Mouse (Mus musculus): ENCODE results near the gene Gm12394. TPM values are rescaled to one million over a fixed set of nuclear protein-coding genes. Genes with fewer than 3 reads are reported as not detected.
"Not testable (repeated sequence)": the region's sequence is repeated elsewhere in the genome, so short reads cannot be mapped to it uniquely, and the experiment has no call there.

The Gm12394 gene
- polyA plus RNA-seq, 2 experiments from 2014 or later = not detected

- ATAC-seq = not testable (repeated sequence)
Observed at GRCm38 (mm10) chr4:42853788-42854187, 2.8 kb downstream of the Gm12394 start, which contains the start of gene Fam205a1. Gene Fam205a1 (minus strand): TSS chr4:42853888.

GRCm38 (mm10) chr4:42773893-42774292 lies 82.7 kb downstream of the Gm12394 start, which contains the start of gene Ccl21a:
Gene Ccl21a (minus strand): TSS chr4:42773993.
- not testable (repeated sequence) for ATAC-seq

- not testable (repeated sequence) for ATAC-seq
Observed at GRCm38 (mm10) chr4:42756477-42756876, 100.1 kb downstream of the Gm12394 start, which contains the start of gene Ccl19. Gene Ccl19 (minus strand): TSS chr4:42756577.

GRCm38 (mm10) chr4:42735245-42735644 lies 121.3 kb downstream of the Gm12394 start, which contains the start of gene 4930578G10Rik:
Gene 4930578G10Rik (plus strand): TSS chr4:42735545.
- not testable (repeated sequence) for ATAC-seq

Other genes starting within 250 kb of the Gm12394 start
- gene Gm10591, start 244.6 kb downstream of the Gm12394 start, polyA plus RNA-seq (2017; shearing (Covaris generic)) = not detected
- gene Gm2564, start 227.1 kb downstream of the Gm12394 start, polyA plus RNA-seq (2017; shearing (Covaris generic)) = not detected
- not detected for gene Ccl27b, start 201.5 kb downstream of the Gm12394 start, polyA plus RNA-seq (2017; shearing (Covaris generic))
- gene Il11ra2, start 194.9 kb downstream of the Gm12394 start, polyA plus RNA-seq (2017; shearing (Covaris generic)) = not detected
- not detected for gene 4930578G10Rik, start 121.2 kb downstream of the Gm12394 start, polyA plus RNA-seq (2017; shearing (Covaris generic))
- not detected for gene Ccl19, start 100.2 kb downstream of the Gm12394 start, polyA plus RNA-seq (2017; shearing (Covaris generic))
- gene Ccl21a, start 82.8 kb downstream of the Gm12394 start, polyA plus RNA-seq (2017; shearing (Covaris generic)) = not detected
- gene Fam205a1, start 2.9 kb downstream of the Gm12394 start, polyA plus RNA-seq (2017; shearing (Covaris generic)) = not detected
- gene Fam205c, start 17.5 kb upstream of the Gm12394 start, polyA plus RNA-seq (2017; shearing (Covaris generic)) = not detected
- under 1 TPM in 1 of 2 experiments, not detected in 1; 0.14 TPM for gene Phf24, start 59.9 kb upstream of the Gm12394 start, polyA plus RNA-seq (2017; shearing (Covaris generic))
- 1 to 10 TPM; 6.0 to 7.2 TPM for gene Dnajb5, start 93.0 kb upstream of the Gm12394 start, polyA plus RNA-seq (2017; shearing (Covaris generic))
- under 1 TPM in 1 of 2 experiments, not detected in 1; 0.25 TPM for gene 1700022I11Rik, start 112.8 kb upstream of the Gm12394 start, polyA plus RNA-seq (2017; shearing (Covaris generic))
- gene Vcp, start 143.7 kb upstream of the Gm12394 start, polyA plus RNA-seq (2017; shearing (Covaris generic)) = 100 to 1,000 TPM; 146 TPM
- gene Fancg, start 153.7 kb upstream of the Gm12394 start, polyA plus RNA-seq (2017; shearing (Covaris generic)) = 10 to 100 TPM; 16.5 to 27.4 TPM
- gene Pigo, start 169.0 kb upstream of the Gm12394 start, polyA plus RNA-seq (2017; shearing (Covaris generic)) = 10 to 100 TPM; 14.1 to 14.6 TPM
- gene Stoml2, start 174.9 kb upstream of the Gm12394 start, polyA plus RNA-seq (2017; shearing (Covaris generic)) = 100 to 1,000 TPM; 119 to 161 TPM
- gene Fam214b, start 189.4 kb upstream of the Gm12394 start, polyA plus RNA-seq (2017; shearing (Covaris generic)) = 1 to 10 TPM; 2.9 to 4.0 TPM
- gene Unc13b, start 202.2 kb upstream of the Gm12394 start, polyA plus RNA-seq (2017; shearing (Covaris generic)) = under 1 TPM in 1 of 2 experiments, not detected in 1; 0.08 TPM

Data from activated CD4-positive, CD25-positive, alpha-beta regulatory T cell, adult 4 months (primary cell).